Mouse (Mus musculus) thymus, postnatal 0 days (tissue): ENCODE measurements around the gene Hipk1. TPM values are rescaled to one million over a fixed set of nuclear protein-coding genes. Genes with fewer than 3 reads are reported as not detected.

Source experiments
- DNase-seq: peaks from one replicate; pipeline ENCODE4 v3.0.0-alpha.2; 2015; ENCODE audit warnings: low spot score
- polyA plus RNA-seq: library from polyadenylated mRNA; unstranded; fragments of >200 nt; fragmentation: Nextera tagmentation; extraction: Ambion mirVana; gene quantifications from 2 replicates; pipeline ENCODE4 v1.2.1, GENCODE M21; 2015

The Hipk1 gene
- polyA plus RNA-seq, 1 experiment from 2014 or later, result 24.5 TPM

DNA sequence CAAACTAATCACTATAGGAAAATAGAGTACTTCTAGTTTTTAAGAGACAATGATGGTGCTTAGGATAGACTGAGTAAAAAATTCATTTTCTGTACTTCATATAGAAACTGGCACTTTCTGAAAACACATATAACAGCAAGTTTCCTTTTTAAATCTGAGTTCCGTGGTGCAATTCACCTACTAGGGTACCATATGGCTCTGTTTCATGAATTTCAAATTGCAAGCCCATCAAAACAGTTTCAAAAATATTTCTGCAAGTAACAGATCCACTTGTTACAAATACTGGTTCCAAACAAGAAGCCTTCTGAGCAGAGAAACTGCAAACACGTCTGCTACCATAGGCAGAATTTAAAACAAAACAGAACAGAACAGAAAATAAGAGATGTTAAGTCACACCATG, 39.8 kb downstream of the Hipk1 start:
- no peak for DNase-seq

DNA sequence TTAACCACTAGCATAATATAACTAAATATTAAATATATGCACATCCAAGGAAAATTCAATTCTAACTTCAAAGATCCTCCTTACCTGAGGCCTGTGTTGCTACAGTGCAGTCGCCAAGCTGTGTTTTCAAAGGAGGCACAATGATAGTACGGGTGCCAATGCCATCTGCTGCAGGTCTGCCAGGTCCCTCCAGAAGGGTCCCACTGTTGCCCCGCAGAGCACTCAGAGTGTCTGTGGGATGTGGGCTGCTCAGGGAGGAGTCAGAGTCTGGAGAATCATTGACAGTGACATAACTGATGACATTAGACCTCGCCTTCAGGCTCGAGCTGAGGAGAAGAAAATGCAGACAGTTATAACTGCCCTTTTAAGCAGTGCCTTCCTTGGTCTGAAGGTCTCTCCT, 44.7 kb downstream of the Hipk1 start:
- no peak for DNase-seq

DNA sequence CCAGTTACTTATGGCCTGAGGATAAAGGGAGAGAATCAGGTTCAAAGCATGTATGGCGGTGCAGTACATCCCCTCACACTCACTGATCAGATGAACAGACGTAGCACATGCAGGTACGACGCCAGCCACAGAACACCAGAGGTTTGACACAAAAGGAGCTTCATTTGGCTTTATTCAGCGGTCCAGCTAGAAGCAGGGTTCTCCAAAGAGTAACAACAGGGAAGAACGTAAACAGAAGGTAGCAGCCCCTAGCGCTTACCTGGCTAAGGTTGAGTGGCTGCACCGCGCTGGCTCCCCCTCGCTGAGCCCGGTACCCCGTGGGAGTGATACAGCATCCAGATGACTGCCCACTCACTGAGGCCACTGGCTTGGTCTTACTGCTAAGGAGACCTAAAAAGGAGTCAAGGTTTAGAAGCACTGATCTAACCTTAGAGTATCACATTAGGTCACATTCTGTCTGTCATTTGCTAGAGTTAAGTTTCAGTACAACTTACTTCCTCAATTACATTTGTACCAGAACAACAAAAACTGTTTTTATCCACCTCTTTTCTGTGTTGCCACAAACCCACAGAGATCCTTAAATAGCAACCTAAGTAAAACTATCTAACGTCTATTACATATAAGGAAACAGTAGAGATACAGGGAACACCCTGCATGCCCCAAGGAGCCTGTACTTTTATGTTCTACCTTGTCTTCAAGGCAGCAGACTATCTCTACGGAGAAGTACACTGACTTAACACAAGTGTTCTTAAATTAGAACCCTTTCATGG, 46.2 kb downstream of the Hipk1 start:
- DNase-seq, result no peak

DNA sequence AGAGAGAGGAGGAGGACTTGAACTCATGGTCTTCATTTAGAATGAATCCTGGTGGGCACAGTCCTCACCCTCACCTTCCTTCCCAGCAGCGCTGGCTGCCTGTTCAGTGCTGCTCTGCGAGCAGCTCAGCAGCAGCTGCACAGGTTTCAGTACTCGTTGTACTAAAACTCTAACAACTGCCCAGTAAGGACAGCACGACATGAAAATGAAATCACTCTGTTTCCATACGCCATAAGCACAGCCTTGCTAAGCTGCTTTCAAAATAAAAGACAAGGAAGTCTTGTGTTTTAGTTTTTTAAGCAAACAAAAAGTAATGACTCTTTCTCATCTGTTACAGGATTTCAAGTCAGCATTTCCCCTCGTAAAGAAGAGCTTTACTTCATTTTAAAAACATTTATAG, 48.2 kb downstream of the Hipk1 start:
- DNase-seq, result no peak

DNA sequence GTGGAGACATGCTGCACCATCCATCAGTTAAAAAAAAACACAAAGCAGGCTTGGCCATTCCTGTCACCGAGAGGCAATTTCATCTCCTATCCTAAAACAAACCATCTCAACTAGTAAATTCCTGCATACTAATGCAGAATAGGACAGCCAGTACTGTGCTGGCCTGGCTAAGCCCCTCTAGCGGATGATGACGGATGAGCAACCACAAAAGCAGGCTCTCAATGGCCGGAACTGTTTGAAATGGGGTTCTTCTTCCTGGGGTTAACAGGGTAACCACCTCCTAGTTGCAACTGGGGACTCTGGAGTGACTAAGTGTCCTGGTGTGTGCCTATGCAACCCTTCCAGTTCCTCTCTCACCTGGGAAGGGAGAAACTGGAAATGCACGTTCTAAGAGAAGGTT, 51.0 kb downstream of the Hipk1 start:
- no peak for DNase-seq

DNA sequence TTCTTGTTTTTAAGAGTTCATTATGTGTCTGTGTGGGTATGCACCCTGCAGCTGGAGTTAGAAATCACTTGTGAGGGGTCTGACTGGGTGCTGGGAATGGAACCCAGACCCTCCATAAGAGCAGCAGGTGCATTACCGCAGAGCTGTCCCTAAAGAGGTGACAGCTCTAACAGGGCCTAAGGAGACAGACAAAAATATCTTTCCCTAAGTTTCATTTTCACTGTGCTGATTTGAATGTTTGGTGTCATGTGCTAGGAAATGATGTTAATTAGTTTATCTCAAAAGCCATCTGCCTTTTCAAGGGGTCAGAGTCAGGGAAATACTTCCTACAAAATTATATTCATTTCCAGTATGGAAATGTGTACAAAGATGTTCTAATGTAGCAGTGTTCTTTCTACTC, 52.0 kb downstream of the Hipk1 start, which contains the start of gene Gm10964:
Gm10964 (plus strand) TSS at position 38 of the 400 bp plus-strand sequence.
- DNase-seq, result no peak

DNA sequence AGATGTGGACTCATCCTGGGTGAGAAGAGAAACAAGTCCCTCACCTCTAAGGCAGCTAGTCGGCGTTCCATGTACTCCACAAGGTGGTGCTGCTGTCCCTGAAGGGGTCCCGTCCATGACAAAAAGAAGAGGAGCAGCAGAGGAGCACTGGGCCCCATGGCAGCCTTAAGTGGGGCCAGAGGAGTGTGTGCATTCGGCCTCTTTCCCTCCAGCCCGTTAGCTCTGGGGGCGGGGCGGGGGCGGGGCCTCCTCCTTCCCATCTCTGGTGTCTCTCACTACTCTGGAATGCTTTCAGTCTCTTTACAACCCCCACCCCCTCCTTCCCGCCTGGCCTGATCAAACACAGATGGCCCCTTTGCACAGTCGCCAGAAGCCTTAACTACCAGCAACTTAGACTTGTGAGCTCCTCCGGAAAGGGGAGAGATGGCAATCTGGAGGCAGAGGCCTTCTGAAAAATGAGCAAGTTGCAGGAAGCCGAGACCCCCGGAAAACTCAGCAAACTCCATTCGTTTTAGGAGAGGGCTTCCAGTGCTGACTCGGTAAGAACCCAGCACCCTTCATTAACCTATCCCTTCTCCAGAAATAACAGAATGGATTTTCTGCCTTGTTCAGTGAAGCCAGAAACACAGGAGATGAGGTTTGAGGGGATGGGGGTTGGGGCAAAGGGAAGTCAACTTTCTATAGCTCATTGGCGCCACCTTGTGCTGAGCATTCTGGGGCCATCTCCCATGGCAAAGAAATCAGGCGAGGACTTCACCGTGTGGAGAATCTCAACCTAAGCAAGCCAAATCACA, 53.4 kb downstream of the Hipk1 start, which contains the start of gene Olfml3:
Olfml3 (minus strand) TSS at position 224 of the 794 bp plus-strand sequence.
- peak; percentile 88 for DNase-seq

DNA sequence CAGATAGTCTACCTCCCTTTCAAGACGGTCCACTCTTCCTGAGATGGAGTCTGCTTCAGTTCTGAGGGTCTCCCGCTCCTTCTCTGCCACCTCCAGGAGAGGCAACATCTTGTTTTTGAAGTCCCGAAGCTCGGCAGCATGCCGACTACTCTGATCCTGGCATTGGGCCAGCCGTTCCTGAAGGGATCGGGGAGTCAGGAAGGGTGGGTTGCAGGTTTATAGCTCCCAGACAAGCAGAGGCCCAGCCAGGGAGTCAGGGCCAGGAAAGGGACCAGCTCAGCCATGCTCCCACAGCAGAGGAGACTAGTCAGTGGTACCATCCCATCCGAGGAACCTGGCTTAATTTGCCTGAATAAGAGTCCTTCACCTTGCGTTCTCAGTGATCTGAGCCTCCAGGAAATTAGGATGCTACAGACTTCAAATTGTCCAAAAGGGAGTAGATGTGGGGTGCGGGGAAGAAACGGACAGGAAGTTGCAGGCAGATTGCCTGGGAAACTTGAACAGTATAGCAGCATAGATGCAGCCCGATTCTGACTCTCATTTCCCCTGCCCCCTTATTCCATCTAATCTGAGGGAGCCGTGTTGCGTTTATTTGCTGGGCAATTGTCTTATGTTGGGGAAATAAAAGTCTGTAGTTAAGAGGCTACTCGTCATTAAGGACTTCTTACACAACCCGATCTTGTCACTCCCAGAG, 54.2 kb downstream of the Hipk1 start:
- DNase-seq, result no peak

DNA sequence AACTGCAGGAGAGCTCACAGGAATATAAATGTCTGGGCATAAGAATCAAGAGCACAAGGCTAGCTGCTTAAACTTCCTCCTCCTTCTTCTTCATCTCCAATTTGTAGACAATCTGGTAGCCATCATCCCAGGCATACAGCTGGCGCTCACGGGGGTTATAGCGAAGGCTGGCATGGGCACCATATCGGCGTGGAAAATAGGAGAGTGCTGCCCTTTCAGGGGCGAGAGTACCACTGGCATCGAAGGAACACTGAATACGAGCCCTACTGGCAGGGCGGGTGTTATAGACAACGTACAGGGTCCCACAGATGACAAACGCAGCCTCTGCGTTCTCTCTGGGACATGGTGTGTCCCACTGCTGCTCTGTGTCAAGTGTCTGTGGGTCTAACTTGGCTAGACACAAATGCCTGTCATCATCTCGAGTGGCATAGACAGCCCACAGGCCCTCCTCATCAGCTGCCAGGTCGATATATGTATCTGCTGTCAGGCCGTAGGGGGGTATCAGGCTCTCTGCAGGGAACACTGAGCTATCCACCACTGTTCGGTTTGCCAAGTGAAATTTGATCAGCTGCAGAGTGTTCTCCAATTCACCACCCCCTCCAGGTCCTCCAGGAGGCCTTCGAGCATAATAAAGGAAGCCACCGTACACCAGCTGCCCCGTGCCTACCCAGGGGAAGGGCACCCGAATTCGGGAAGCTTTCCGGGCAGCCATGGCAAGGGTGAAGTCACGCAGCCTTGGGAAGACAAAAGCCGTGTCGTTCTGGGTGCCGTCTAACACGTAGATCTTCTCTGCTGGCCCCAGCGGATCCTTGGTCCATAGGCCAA, 55.4 kb downstream of the Hipk1 start:
- no peak for DNase-seq

DNA sequence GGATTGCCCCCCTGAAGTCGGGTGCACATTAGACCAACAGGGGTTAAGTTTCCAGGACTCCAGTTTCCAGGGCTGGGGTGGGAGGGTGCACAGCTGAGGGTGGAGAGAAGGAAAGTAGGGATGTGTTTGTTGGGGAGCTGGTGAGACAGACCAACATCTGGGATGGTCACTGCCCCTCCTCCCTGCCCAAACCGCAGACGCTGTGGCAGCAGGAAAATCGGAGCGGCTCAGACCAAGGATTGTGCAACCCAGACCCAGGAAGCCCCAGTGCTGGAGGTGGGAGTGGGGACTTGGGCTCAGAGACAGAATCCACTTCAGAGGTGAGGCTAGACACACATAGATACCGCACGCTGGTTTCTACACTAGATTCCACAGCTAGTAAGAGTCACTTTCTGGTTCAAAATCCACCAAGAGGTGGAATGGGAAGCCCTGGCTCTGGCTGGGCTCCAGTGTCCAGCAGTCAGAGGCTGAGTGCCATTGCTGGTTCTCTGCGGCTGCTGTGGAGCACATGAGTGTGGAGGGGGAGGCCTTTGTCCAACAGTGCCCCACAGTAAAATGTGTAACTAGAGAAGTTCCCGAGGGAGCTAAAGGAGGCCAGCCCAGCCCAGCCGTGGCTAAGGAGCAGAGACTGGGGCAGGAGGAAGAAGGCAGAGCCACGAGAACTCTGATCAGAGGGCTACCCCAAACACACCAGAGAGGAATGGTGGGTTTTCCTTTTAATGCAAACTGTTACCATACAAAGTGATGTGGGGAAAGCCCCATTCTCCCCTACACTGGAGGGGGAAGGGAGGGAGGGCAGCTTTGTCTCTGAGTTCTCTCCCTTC, 56.5 kb downstream of the Hipk1 start:
- DNase-seq, result no peak

DNA sequence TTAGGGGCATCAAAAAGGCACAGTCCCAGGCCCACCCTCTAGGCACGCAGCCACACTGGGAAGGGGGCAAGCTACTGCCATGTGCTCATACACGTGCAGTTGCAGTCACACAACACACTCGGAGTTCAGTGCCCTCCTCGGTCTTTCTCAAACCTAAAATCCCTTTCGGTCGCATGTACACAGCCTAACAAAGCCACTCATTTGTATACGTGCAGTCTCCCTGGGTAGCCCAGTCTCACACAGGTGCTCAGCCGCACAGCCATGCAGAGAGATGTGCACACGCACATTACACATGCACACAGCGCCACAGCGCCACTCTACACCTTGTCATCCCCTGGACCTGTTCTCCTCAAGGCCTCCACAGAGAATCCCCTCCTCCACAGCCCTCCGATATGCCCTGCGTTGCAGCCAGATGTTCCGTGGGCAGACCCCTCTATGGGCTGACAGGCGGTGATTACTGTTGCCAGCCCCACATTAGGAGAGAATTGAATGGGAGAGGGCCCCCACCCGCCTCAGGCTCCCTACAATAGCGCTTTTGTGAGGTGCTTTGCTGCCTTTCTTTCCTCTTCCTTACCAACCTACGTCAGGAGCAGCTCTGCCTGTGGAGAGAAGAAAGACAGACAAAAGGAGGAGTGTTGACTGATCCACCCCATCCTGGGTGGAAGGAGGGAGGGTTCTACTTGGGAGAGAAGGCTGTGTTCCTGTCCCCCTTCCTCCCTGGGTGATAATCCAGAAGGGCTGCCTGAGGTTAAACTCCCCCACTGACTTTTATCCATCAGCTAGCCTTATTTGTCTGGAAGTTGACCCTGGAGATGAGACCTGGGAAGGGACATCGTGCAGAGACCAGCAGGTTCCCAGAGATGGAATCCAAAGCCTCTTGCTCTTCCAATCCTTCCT, 57.3 kb downstream of the Hipk1 start:
- DNase-seq, result no peak

DNA sequence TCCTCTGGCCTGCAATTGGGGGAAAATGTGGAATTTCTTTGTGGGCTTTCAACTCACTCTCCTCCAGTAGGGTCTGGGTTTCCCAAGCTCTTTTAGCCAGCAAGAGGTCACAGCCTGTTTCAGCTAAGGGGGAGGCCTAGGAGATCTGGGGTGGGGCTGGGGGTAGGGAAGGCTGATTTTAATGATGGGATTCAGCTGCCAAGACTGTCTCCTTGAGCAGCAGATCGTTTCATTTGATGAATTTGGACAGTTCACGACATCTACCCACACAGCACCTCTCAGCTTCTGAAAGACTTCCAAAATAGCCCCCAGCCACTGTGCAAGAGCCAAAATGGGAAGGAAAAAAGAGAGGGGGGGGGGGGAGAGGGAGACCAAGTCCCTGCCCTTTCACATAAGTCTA, 58.2 kb downstream of the Hipk1 start:
- no peak for DNase-seq

DNA sequence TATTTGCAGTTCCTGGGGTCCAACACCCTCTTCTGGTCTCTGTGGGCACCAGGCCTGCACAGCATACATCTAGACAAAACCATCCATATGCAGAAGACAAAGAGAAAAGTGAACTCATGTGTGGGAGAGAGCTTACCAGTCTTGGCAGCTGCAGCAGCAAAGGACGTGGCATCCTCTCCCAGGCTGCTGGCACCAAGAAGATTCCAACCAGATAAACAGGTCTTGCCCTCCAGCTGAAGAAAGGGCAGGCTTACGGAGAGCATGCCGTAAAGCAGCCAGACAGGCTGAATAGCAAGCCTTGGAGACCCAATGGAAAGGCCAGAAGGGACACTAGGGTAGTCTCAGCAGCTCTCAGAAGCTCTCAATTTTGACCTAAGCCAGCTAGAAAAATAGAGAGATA, 59.2 kb downstream of the Hipk1 start:
- DNase-seq, result no peak

DNA sequence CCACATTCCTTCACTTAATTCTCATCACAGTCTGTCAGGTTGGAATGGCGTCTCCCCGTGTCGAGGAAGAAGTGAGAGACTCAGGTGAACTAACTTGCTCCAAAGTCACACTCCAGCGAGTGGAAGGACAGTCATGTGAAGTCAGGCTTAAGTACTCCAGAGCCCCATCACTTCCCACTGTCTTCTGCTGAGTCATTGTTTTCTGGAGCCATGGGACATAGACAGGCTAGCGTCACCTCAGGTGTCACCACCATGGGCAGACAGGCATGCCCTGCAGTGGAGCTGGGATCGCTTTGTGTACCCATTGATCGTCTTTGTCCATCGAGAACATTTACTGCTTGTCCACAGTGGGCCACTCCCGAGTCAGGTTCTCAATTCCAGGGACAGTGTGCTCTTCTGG, 61.5 kb downstream of the Hipk1 start:
- DNase-seq, result no peak

DNA sequence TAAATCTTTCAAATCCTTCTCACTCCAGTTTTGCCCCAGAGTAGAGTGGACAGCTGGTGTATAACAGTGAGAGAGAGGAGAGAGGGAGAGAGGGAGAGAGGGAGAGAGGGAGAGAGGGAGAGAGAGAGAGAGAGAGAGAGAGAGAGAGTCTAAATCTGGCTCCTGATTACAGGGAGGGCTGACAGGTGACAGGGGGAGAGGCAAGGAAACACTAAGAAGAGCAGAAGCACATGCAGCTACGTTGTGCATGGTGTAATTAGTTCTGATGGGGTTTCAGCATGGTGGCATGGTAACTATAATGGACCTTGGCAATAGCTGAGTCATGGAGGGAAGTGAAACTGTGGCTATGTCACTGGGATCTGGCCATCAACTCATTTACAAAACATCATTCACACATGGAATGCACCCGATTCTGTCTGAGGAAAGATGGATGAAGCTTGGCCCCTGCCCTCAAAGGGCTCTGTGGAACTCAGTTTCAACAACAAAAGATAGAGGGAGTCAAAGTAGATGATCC, 63.5 kb downstream of the Hipk1 start:
- DNase-seq, result no peak

DNA sequence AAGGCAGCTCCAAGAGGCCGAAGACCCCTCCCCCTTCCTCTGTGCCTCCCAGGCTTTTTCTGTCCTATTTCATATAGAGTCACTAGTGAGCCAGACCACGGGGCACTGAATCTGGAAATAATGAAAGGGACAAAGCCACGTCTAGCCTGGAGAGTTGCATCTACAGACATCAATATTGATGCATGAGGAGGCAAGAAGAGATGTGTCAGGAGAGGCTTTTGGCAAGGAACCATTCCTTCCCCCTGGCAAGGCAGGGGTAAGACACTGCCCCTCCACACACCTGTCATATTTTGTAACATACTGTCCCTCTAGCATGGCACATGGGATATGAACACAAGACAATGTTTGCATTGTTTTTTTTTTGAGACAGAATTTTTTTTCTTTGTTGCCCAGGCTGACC, 64.7 kb downstream of the Hipk1 start:
- no peak for DNase-seq

DNA sequence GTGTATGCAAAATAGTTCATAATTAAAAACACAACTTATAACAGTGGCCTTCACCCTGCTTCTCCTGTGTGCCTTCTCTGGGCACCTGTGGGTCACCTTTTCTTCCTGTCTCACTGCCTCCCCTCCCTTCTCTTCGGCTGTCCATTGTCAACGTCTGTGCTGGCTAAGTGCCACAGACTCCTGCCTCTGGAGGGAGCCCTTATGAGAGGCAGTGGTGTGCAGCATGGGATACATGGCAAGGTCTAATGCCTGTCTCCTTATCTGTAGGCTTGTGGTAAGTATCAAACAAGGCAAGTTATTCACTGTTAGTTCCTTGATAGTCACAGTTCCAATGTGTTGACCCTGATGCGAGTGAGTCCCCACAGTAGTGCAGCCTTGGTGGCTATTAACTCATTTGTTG, 67.2 kb downstream of the Hipk1 start:
- no peak for DNase-seq

DNA sequence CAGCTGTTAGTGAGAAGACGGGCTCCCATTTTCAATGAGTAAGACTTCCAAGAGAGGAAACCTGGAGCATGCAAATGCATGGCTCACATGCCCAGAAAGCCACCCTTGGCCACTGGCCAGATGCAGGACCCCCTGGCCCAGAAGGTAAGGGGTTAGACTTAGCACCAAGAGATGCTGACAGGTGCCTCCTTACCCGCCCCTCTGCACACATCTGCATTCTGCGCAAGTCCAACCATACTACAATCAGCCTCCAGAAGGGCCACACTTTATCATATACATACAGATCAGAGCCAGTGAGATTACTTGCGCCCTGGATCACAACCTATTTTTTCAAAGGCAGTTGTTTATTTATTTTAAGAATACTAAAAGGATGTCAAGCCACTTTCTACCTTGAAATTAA, 72.6 kb downstream of the Hipk1 start:
- no peak for DNase-seq
